Mouse (Mus musculus) hindbrain, embryonic 10.5 days (tissue): ENCODE results near the gene Acbd3. TPM values are rescaled to one million over a fixed set of nuclear protein-coding genes. Genes with fewer than 3 reads are reported as not detected.

Source experiments
- DNase-seq: peaks from one replicate; pipeline ENCODE4 v3.0.0-alpha.2; 2017; ENCODE audit warnings: low spot score
- H3K27ac ChIP-seq: fragments of 300-500 bp; sonication (generic); 2 replicates; pipeline ENCODE4 v1.5.1; 2016; ENCODE audit warnings: mild to moderate bottlenecking, moderate library complexity
- H3K27me3 ChIP-seq: fragments of 300-500 bp; sonication (generic); 2 replicates; pipeline ENCODE4 v1.6.1; 2016; ENCODE audit warnings: mild to moderate bottlenecking; ENCODE audit not compliant: poor library complexity, insufficient read depth, severe bottlenecking
- H3K36me3 ChIP-seq: fragments of 300-500 bp; sonication (generic); 2 replicates; pipeline ENCODE4 v1.6.1; 2016; ENCODE audit warnings: mild to moderate bottlenecking, moderate library complexity
- H3K4me1 ChIP-seq: fragments of 300-500 bp; sonication (generic); replicated peaks from 2 replicates; pipeline ENCODE4 v1.6.1; 2016; ENCODE audit warnings: mild to moderate bottlenecking
- H3K4me3 ChIP-seq: fragments of 300-500 bp; sonication (generic); 2 replicates; pipeline ENCODE4 v1.5.1; 2016; ENCODE audit warnings: mild to moderate bottlenecking, moderate library complexity
- H3K9me3 ChIP-seq: fragments of 300-500 bp; sonication (generic); 2 replicates; pipeline ENCODE4 v1.6.1; 2016; ENCODE audit warnings: mild to moderate bottlenecking, moderate library complexity
- WGBS: fragments of 180-500 bp; shearing (Covaris S2); methylation state at CpG from one replicate; pipeline ENCODE4 v1.1.7; 2016; 5-methylcytosine and 5-hydroxymethylcytosine counted together
- polyA plus RNA-seq: library from polyadenylated mRNA; unstranded; fragments of >200 nt; fragmentation: Nextera tagmentation; extraction: Ambion mirVana; gene quantifications from 2 replicates; pipeline ENCODE4 v1.2.1, GENCODE M21; 2016

Acbd3 gene
- polyA plus RNA-seq, 1 experiment from 2014 or later, result 15.1 TPM

DNA sequence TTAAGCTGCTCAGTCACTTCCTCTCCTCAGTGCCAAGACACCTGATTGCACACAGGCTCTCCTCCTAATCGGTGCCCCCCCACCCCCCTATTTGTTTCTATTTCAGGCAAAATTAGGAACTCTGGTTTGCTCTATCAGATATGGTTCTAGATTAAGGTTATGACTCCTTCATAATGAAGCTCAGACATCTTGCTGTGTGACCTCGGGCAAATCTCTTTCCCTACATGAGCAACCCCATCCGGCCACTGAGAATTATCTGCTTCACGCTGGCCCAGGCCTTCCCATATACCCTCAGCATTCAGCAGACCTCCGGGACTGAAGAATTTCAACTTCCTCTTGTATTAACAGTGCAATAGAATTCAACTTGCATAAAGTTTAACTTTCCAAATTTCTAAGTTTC is 73.4 kb downstream of the Acbd3 start:
- Histone ChIP-seq H3K27me3 (peaks cover 4% of the 10 kb centered on the region; the same call in 1 of the 2 replicates), H3K4me3 (no peak overlapping the region), H3K27ac (no peak overlapping the region), H3K36me3 (peaks cover 42% of the 10 kb centered on the region), H3K4me1 (peaks cover 5% of the 10 kb centered on the region), H3K9me3 (no peaks in the 10 kb centered on the region)
- no peak for DNase-seq
- 90% methylated on average over 5 of the region's 5 CpGs for WGBS

GRCm38 (mm10) chr1:180800022-180800421 is 74.2 kb downstream of the Acbd3 start:
- no peaks in the 10 kb centered on the region for H3K4me1 ChIP-seq
- no peak for DNase-seq
- no peaks in the 10 kb centered on the region for H3K9me3 ChIP-seq
- peaks cover 4% of the 10 kb centered on the region; the same call in 1 of the 2 replicates for H3K27me3 ChIP-seq
- peaks cover 49% of the 10 kb centered on the region for H3K36me3 ChIP-seq
- WGBS, result 86% methylated on average over 5 of the region's 5 CpGs
- H3K4me3 ChIP-seq, result no peak overlapping the region
- H3K27ac ChIP-seq, result no peak overlapping the region

GRCm38 (mm10) chr1:180800814-180801213 is 75.0 kb downstream of the Acbd3 start:
- Histone ChIP-seq H3K9me3 (no peaks in the 10 kb centered on the region), H3K36me3 (peaks cover 57% of the 10 kb centered on the region), H3K4me1 (no peaks in the 10 kb centered on the region), H3K27ac (no peak overlapping the region), H3K4me3 (no peak overlapping the region), H3K27me3 (no peaks in the 10 kb centered on the region; the same call in 1 of the 2 replicates)
- DNase-seq, result no peak
- 71% methylated on average over 2 of the region's 2 CpGs for WGBS

- H3K36me3 ChIP-seq, result peaks cover 64% of the 10 kb centered on the region
- no peaks in the 10 kb centered on the region for H3K4me1 ChIP-seq
- no peaks in the 10 kb centered on the region for H3K27me3 ChIP-seq
- H3K4me3 ChIP-seq, result no peak overlapping the region
- H3K27ac ChIP-seq, result no peak overlapping the region
- WGBS, result 93% methylated on average over 3 of the region's 3 CpGs
- H3K9me3 ChIP-seq, result no peaks in the 10 kb centered on the region
- DNase-seq, result no peak
Measured at GRCm38 (mm10) chr1:180801466-180801994, 75.7 kb downstream of the Acbd3 start.

Other genes with a start within 250 kb of the Acbd3 start
- gene Stum, start 242.5 kb upstream of the Acbd3 start, polyA plus RNA-seq, result 3.1 and 8.2 TPM in 2 replicates
- gene Parp1, start 157.1 kb upstream of the Acbd3 start, polyA plus RNA-seq, result 232 and 299 TPM in 2 replicates
- gene Lin9, start 84.9 kb upstream of the Acbd3 start, polyA plus RNA-seq, result 20.5 and 21.9 TPM in 2 replicates
- 0.14 TPM in 1 of 2 replicates, not detected in the other for gene Mixl1, start 29.0 kb upstream of the Acbd3 start, polyA plus RNA-seq
- gene H3f3a, start 87.9 kb downstream of the Acbd3 start, polyA plus RNA-seq, result 2,706 and 3,181 TPM in 2 replicates
- gene Sde2, start 125.1 kb downstream of the Acbd3 start, polyA plus RNA-seq, result 33.8 and 40.1 TPM in 2 replicates
- 0.13 TPM in 1 of 2 replicates, not detected in the other for gene Lefty2, start 167.1 kb downstream of the Acbd3 start, polyA plus RNA-seq
- 125 and 138 TPM in 2 replicates for gene Pycr2, start 178.2 kb downstream of the Acbd3 start, polyA plus RNA-seq
- gene Lefty1, start 209.0 kb downstream of the Acbd3 start, polyA plus RNA-seq, result 0.71 and 0.78 TPM in 2 replicates
- 3.0 and 3.4 TPM in 2 replicates for gene Tmem63a, start 216.3 kb downstream of the Acbd3 start, polyA plus RNA-seq